Mouse (Mus musculus) testis, adult 2 months (tissue): ENCODE data around the gene Hscb. TPM values are rescaled to one million over a fixed set of nuclear protein-coding genes. Genes with fewer than 3 reads are reported as not detected.

Experiments
- H3K27ac ChIP-seq: fragments of 200-500 bp; 2 replicates; pipeline ENCODE4 v1.5.1; 2012; ENCODE audit warnings: low read depth, low read length; ENCODE audit not compliant: control insufficient read depth, insufficient read depth
- H3K27me3 ChIP-seq: fragments of 200-500 bp; 2 replicates; pipeline ENCODE4 v1.6.1; 2012; ENCODE audit warnings: mild to moderate bottlenecking, low read length, moderate library complexity; ENCODE audit not compliant: control insufficient read depth, insufficient read depth
- H3K36me3 ChIP-seq: fragments of 200-500 bp; 2 replicates; pipeline ENCODE4 v1.6.1; 2012; ENCODE audit warnings: mild to moderate bottlenecking, low read length; ENCODE audit not compliant: control insufficient read depth, insufficient read depth
- H3K4me1 ChIP-seq: fragments of 200-500 bp; 2 replicates; pipeline ENCODE4 v1.6.1; 2012; ENCODE audit warnings: low read length; ENCODE audit not compliant: control insufficient read depth, insufficient read depth
- H3K4me3 ChIP-seq: fragments of 200-500 bp; 2 replicates; pipeline ENCODE4 v1.5.1; 2012; ENCODE audit warnings: low read depth, mild to moderate bottlenecking, low read length, moderate library complexity, mixed read lengths; ENCODE audit not compliant: control insufficient read depth
- CTCF ChIP-seq: fragments of 200-500 bp; IDR thresholded peaks from 2 replicates; pipeline ENCODE4 v1.5.1; 2012; ENCODE audit warnings: low read depth, mild to moderate bottlenecking, inconsistent platforms, low read length, moderate library complexity; ENCODE audit not compliant: control insufficient read depth, insufficient read depth, insufficient replicate concordance
- POLR2A ChIP-seq: fragments of 200-500 bp; IDR thresholded peaks from 2 replicates; pipeline ENCODE4 v1.6.1; 2012; ENCODE audit warnings: low read depth, mild to moderate bottlenecking, inconsistent platforms, low read length, moderate library complexity; ENCODE audit not compliant: control insufficient read depth
- polyA plus RNA-seq: library from polyadenylated mRNA; depleted of rRNA; stranded (reverse); fragments of >200 nt; gene quantifications from 2 replicates; pipeline ENCODE4 v1.2.3, GENCODE M21; 2012; rRNA removed

The Hscb gene
- polyA plus RNA-seq, 1 experiment = 16.3 TPM

GRCm38 (mm10) chr5:110780761-110781528 lies 58.6 kb downstream of the Hscb start:
- peak overlapping the region; percentile 93 for H3K4me3 ChIP-seq
- H3K4me1 ChIP-seq = peaks cover 13% of the 10 kb centered on the region
- peak overlapping the region; percentile 73 for H3K27ac ChIP-seq
- no peaks in the 10 kb centered on the region for H3K27me3 ChIP-seq
- TF ChIP-seq CTCF (no peak), POLR2A (no peak)
- H3K36me3 ChIP-seq = no peaks in the 10 kb centered on the region

GRCm38 (mm10) chr5:110779998-110780760 lies 59.4 kb downstream of the Hscb start, which contains the start of gene Pus1:
Gene Pus1, minus strand, starts transcription at chr5:110780659.
- Histone ChIP-seq H3K4me3 (peak within 1 kb of the TSS; percentile 93), H3K27me3 (no peaks in the 10 kb centered on the region), H3K4me1 (peaks cover 13% of the 10 kb centered on the region), H3K36me3 (no peaks in the 10 kb centered on the region), H3K27ac (peak within 1 kb of the TSS; percentile 73)
- TF ChIP-seq POLR2A (peak; percentile 29; the same call in 1 of the 2 replicates), CTCF (no peak)

- no peaks in the 10 kb centered on the region for H3K27me3 ChIP-seq
- H3K36me3 ChIP-seq = no peaks in the 10 kb centered on the region
- no peak overlapping the region; the same call in 1 of the 2 replicates for H3K27ac ChIP-seq
- peaks cover 13% of the 10 kb centered on the region for H3K4me1 ChIP-seq
- H3K4me3 ChIP-seq = peak overlapping the region; percentile 93
- TF ChIP-seq CTCF = no peak
- TF ChIP-seq POLR2A = no peak
Observed at GRCm38 (mm10) chr5:110779276-110779997, 60.1 kb downstream of the Hscb start.

Other genes starting within 250 kb of the Hscb start
- gene Noc4l, start 186.4 kb downstream of the Hscb start, polyA plus RNA-seq = 40.3 and 45.1 TPM in 2 replicates
- gene Ddx51, start 186.3 kb downstream of the Hscb start, polyA plus RNA-seq = 22.8 and 24.5 TPM in 2 replicates
- gene Ep400, start 69.1 kb downstream of the Hscb start, polyA plus RNA-seq = 196 and 227 TPM in 2 replicates
- 5.2 and 5.6 TPM in 2 replicates for gene Pus1, start 59.1 kb downstream of the Hscb start, polyA plus RNA-seq
- 15.4 and 16.1 TPM in 2 replicates for gene Ulk1, start 29.7 kb downstream of the Hscb start, polyA plus RNA-seq
- 1.5 and 1.7 TPM in 2 replicates for gene Chek2, start 202 bp upstream of the Hscb start, polyA plus RNA-seq
- 4.6 and 4.7 TPM in 2 replicates for gene Ttc28, start 40.0 kb upstream of the Hscb start, polyA plus RNA-seq